Comparison of ENCODE assay signal across 9 mouse cellular contexts in genomic region chr19:12007105-12007931, GRCm38 (mm10). TPM values are rescaled to one million over a fixed set of nuclear protein-coding genes. Genes with fewer than 3 reads are reported as not detected.
DNase-seq lines count a peak whose midpoint lies in the region; ATAC-seq and TF ChIP-seq lines count a peak whose summit lies in the region.
"Had no signal": no experiment of that assay in that cellular context is flagged by ENCODE, and none has a peak within 500 bp of the region (broad histone marks: within the 10 kb centered on the region; RNA-seq: fewer than 3 reads in every experiment).

No protein-coding gene starts in this region.

- H3K27ac ChIP-seq in CH12.LX (ENCODE audit: insufficient read depth, low read depth): peak overlapping the region; percentile 73
- no peak overlapping the region for H3K27ac ChIP-seq in cerebellum, adult 2 months (ENCODE audit: insufficient read depth, low read length)
- no peak overlapping the region for H3K27ac ChIP-seq in kidney, adult 2 months (ENCODE audit: insufficient read depth, low read depth, low read length)
- H3K27ac ChIP-seq in lung, embryonic 16.5 days (ENCODE audit: low read length): no peak overlapping the region

- TF ChIP-seq POLR2A in CH12.LX (IDR thresholded peaks at IDR 0.05; ENCODE audit: low read depth, low read length): no peak
- no peak for TF ChIP-seq POLR2A in cerebellum, adult 2 months (IDR thresholded peaks at IDR 0.05; ENCODE audit: borderline replicate concordance, insufficient read depth, low read length)
- no peak for TF ChIP-seq POLR2A in kidney, adult 2 months (IDR thresholded peaks at IDR 0.05; ENCODE audit: low read depth, low read length)

- dilution Hi-C loops in CH12.LX (cut with MboI; ENCODE audit: extremely low pct_ligation_motif_present, extremely low pct_unique_long_range_greater_than_20kb, low sequenced_read_pairs): no loop called here

- H3K4me3 ChIP-seq in CH12.LX (replicated peaks in 1 of 3; ENCODE audit: low read depth in 2 of 3, low read length in 2 of 3, poor library complexity in 1 of 3): peak overlapping the region; percentile 59 to 71 (median 69)
- H3K4me3 ChIP-seq in cerebellum, adult 2 months (replicated peaks; ENCODE audit: insufficient read depth, low read depth, low read length): no peak overlapping the region
- no peak overlapping the region for H3K4me3 ChIP-seq in kidney, adult 2 months (ENCODE audit: insufficient read depth, low read depth, low read length)
- peak overlapping the region; percentile 62 for H3K4me3 ChIP-seq in lung, embryonic 16.5 days (ENCODE audit: low read length)

- H3K9ac ChIP-seq in CH12.LX (ENCODE audit: insufficient read depth, low read depth): peak overlapping the region; percentile 79
- H3K9ac ChIP-seq in lung, embryonic 16.5 days (ENCODE audit: low read length): peak overlapping the region; percentile 51

- in situ Hi-C loops in CH12.LX (cut with MboI; ENCODE audit: low pct_ligation_motif_present, low pct_unique_long_range_greater_than_20kb, low sequenced_read_pairs): loop anchor here (10.0 to 25.0 kb wide), 2 partner anchors 233 to 480 kb away; partner anchors contain the start of gene Mrpl16

- no peak for TF ChIP-seq RAD21 in CH12.LX (IDR thresholded peaks at IDR 0.05; ENCODE audit: low read depth, low read length)

- H3K79me2 ChIP-seq in CH12.LX (replicated peaks; ENCODE audit: control insufficient read depth, extremely low read depth, insufficient read depth, poor library complexity, severe bottlenecking): no peaks in the 10 kb centered on the region

- no peaks in the 10 kb centered on the region for H3K36me3 ChIP-seq in CH12.LX (replicated peaks in 1 of 2; ENCODE audit: control insufficient read depth in 1 of 2, insufficient read depth in 1 of 2, low read length in 1 of 2)
- no peaks in the 10 kb centered on the region for H3K36me3 ChIP-seq in kidney, adult 2 months (ENCODE audit: control insufficient read depth, insufficient read depth, low read length)
- no peaks in the 10 kb centered on the region for H3K36me3 ChIP-seq in lung, embryonic 16.5 days (ENCODE audit: control insufficient read depth, insufficient read depth, low read length)

- H3K4me2 ChIP-seq in CH12.LX (ENCODE audit: insufficient read depth, low read depth, poor library complexity, severe bottlenecking): peak overlapping the region; percentile 89
- peak overlapping the region; percentile 57 for H3K4me2 ChIP-seq in lung, embryonic 16.5 days (ENCODE audit: low read depth, low read length)

- ATAC-seq in lung, embryonic 16.5 days (ENCODE audit: low read depth): no peak

- WGBS in cerebellum, adult 2 months: 42% methylated on average over 17 of the region's 17 CpGs
- WGBS in kidney, adult 2 months: 37% methylated on average over 17 of the region's 17 CpGs
- WGBS in lung, embryonic 16.5 days: 16% methylated on average over 17 of the region's 17 CpGs

- no peak for TF ChIP-seq CTCF in CH12.LX (conservative IDR thresholded peaks at IDR 0.05 in 1 of 2, IDR thresholded peaks at IDR 0.05 in 1 of 2; ENCODE audit: low read depth in 2 of 2, low read length in 2 of 2)
- TF ChIP-seq CTCF in cerebellum, adult 2 months (IDR thresholded peaks at IDR 0.05; ENCODE audit: borderline replicate concordance, insufficient read depth, low read depth, low read length): peak; percentile 16; the same call in 1 of the 2 replicates
- peak; percentile 57 for TF ChIP-seq CTCF in kidney, adult 2 months (conservative IDR thresholded peaks at IDR 0.05; ENCODE audit: insufficient read depth, insufficient read length, low read depth, low read length)

- H3K9me3 ChIP-seq in CH12.LX (replicated peaks; ENCODE audit: low read length): no peaks in the 10 kb centered on the region
- no peaks in the 10 kb centered on the region for H3K9me3 ChIP-seq in lung, embryonic 16.5 days (ENCODE audit: control insufficient read depth, low read length)

- H3K27me3 ChIP-seq in CH12.LX (replicated peaks): no peaks in the 10 kb centered on the region
- H3K27me3 ChIP-seq in cerebellum, adult 2 months (ENCODE audit: control insufficient read depth, insufficient read depth, low read length): no peaks in the 10 kb centered on the region
- H3K27me3 ChIP-seq in kidney, adult 2 months (replicated peaks; ENCODE audit: control insufficient read depth, insufficient read depth, low read length): no peaks in the 10 kb centered on the region
- no peaks in the 10 kb centered on the region for H3K27me3 ChIP-seq in lung, embryonic 16.5 days (ENCODE audit: control insufficient read depth, insufficient read depth, low read depth, low read length)

- peak; percentile 91 for DNase-seq in 3T3-L1 (ENCODE audit: low read depth, low spot score)
- DNase-seq in CH12.LX (ENCODE audit: extremely low read depth): peak; percentile 82
- DNase-seq in cerebellum, adult 2 months: peak; percentile 36 to 38
- peak; percentile 55 to 81 for DNase-seq in heart, adult 18-20 months
- peak; percentile 49 for DNase-seq in kidney, adult 2 months
- peak; percentile 44 to 62 for DNase-seq in spleen, adult 18-20 months
- DNase-seq in right cerebral cortex, postnatal 14 days: no peak

- no peak for TF ChIP-seq EP300 in CH12.LX (IDR thresholded peaks at IDR 0.05; ENCODE audit: low read length)

- peaks cover 6 to 17% of the 10 kb centered on the region in 2 experiments; a peak in 3 of 4 replicates for H3K4me1 ChIP-seq in CH12.LX (ENCODE audit: control insufficient read depth in 1 of 2, insufficient read depth in 2 of 2)
- H3K4me1 ChIP-seq in cerebellum, adult 2 months (ENCODE audit: control insufficient read depth, insufficient read depth, low read length): peaks cover 4% of the 10 kb centered on the region; the same call in 1 of the 2 replicates
- H3K4me1 ChIP-seq in kidney, adult 2 months (ENCODE audit: control insufficient read depth, insufficient read depth, low read length): peaks cover 4% of the 10 kb centered on the region; the same call in 1 of the 2 replicates
- peaks cover 22% of the 10 kb centered on the region for H3K4me1 ChIP-seq in lung, embryonic 16.5 days (replicated peaks; ENCODE audit: control insufficient read depth, insufficient read depth, low read length)

TF ChIP-seq in CH12.LX, 34 proteins besides CTCF, POLR2A, EP300 and RAD21:
- TF ChIP-seq TBP (conservative IDR thresholded peaks at IDR 0.05; ENCODE audit: low read depth, low read length) (0 out of 2 replicates have a peak, but pooled peaks have one; percentile 17), MXI1 (IDR thresholded peaks at IDR 0.05; ENCODE audit: low read depth, low read length) (no peak), MYC (IDR thresholded peaks at IDR 0.05; ENCODE audit: low read depth, low read length) (no peak), MAZ (IDR thresholded peaks at IDR 0.05; ENCODE audit: low read depth, low read length) (no peak), ELF1 (IDR thresholded peaks at IDR 0.05; ENCODE audit: low read depth, low read length) (no peak), ZMIZ1 (IDR thresholded peaks at IDR 0.05; ENCODE audit: low read depth, low read length) (no peak)

RNA-seq across cellular contexts. Expression of gene Olfr1423, which starts 33.8 kb away (rescaled TPM):
- total RNA-seq in CH12.LX (2012; rRNA removed) (under 0.01 TPM in 1 of 2 replicates, not detected in the other), CH12.LX (2014; rRNA removed) (not detected in 2 replicates)
- polyA plus RNA-seq in CH12.LX (2012; ENCODE audit: insufficient read length, low read depth): 0.04 and 0.07 TPM in 2 replicates
- polyA plus RNA-seq in cerebellum, adult 2 months (2012; rRNA removed): not detected in 2 replicates
- total RNA-seq in heart, adult 18-20 months (2021): not detected
- polyA plus RNA-seq in kidney, adult 2 months (2012; rRNA removed): not detected in 2 replicates
- not detected in 2 replicates for polyA plus RNA-seq in lung, embryonic 16.5 days (2015; fragmentation: Nextera tagmentation; extraction: Ambion mirVana)
- total RNA-seq: hematopoietic stem cell, adult 5-6 weeks had no signal

RNA-seq across cellular contexts. Expression of gene Osbp, which starts 41.6 kb away (rescaled TPM):
- 17.7 and 20.6 TPM in 2 replicates for total RNA-seq in CH12.LX (2012; rRNA removed)
- 21.1 and 21.4 TPM in 2 replicates for total RNA-seq in CH12.LX (2014; rRNA removed)
- 24.7 and 25.0 TPM in 2 replicates for polyA plus RNA-seq in CH12.LX (2012; ENCODE audit: insufficient read length, low read depth)
- 38.9 and 39.9 TPM in 2 replicates for polyA plus RNA-seq in cerebellum, adult 2 months (2012; rRNA removed)
- 10 to 100 TPM; 97.2 to 99.2 TPM for total RNA-seq in heart, adult 18-20 months (2021)
- 21.7 and 24.8 TPM in 2 replicates for polyA plus RNA-seq in kidney, adult 2 months (2012; rRNA removed)
- 3.1 and 4.0 TPM in 2 replicates for polyA plus RNA-seq in lung, embryonic 16.5 days (2015; fragmentation: Nextera tagmentation; extraction: Ambion mirVana)

RNA-seq across cellular contexts. Expression of gene Olfr1424, which starts 55.2 kb away (rescaled TPM):
- total RNA-seq in CH12.LX (2012; rRNA removed) (not detected in 2 replicates), CH12.LX (2014; rRNA removed) (not detected in 2 replicates)
- polyA plus RNA-seq in CH12.LX (2012; ENCODE audit: insufficient read length, low read depth): not detected in 2 replicates
- polyA plus RNA-seq in cerebellum, adult 2 months (2012; rRNA removed): not detected in 2 replicates
- total RNA-seq in heart, adult 18-20 months (2021): not detected
- polyA plus RNA-seq in kidney, adult 2 months (2012; rRNA removed): not detected in 2 replicates
- not detected in 2 replicates for polyA plus RNA-seq in lung, embryonic 16.5 days (2015; fragmentation: Nextera tagmentation; extraction: Ambion mirVana)
- total RNA-seq: hematopoietic stem cell, adult 5-6 weeks had no signal

Comparison
In these comparisons a context has a peak if more than half of its experiments do, and no peak if none do; other contexts are left out.
1. H3K4me3 ChIP-seq: peak in CH12.LX (3 of 3) and lung, embryonic 16.5 days (single experiment); none in cerebellum, adult 2 months (single experiment) and kidney, adult 2 months (single experiment).
2. CTCF ChIP-seq: peak in cerebellum, adult 2 months (single experiment) and kidney, adult 2 months (single experiment); none in CH12.LX (0 of 2).